Mouse (Mus musculus): ENCODE results near the gene Tulp2. TPM values are rescaled to one million over a fixed set of nuclear protein-coding genes. Genes with fewer than 3 reads are reported as not detected.
"Not testable (repeated sequence)": the region's sequence is repeated elsewhere in the genome, so short reads cannot be mapped to it uniquely, and the experiment has no call there.

The Tulp2 gene
- polyA plus RNA-seq, 1 experiment from 2014 or later, result 3.2 TPM

- not testable (repeated sequence) for H3K9me3 ChIP-seq (ENCODE audit: control insufficient read depth, low read length); H3K4me3 ChIP-seq (ENCODE audit: low read depth, low read length); H3K27ac ChIP-seq (ENCODE audit: low read depth, low read length); ATAC-seq (replicated peaks; ENCODE audit: low FRiP score); H3K4me2 ChIP-seq; H3K9ac ChIP-seq (ENCODE audit: low read depth, low read length); DNase-seq (ENCODE audit: low spot score); H3K27me3 ChIP-seq (replicated peaks; ENCODE audit: control insufficient read depth, insufficient read depth, low read length)
- H3K36me3 ChIP-seq (ENCODE audit: control insufficient read depth, insufficient read depth, low read length), result peaks cover 26% of the 10 kb centered on the region
- peaks cover 40% of the 10 kb centered on the region for H3K4me1 ChIP-seq (replicated peaks; ENCODE audit: control insufficient read depth, insufficient read depth, low read length)
- WGBS, result 76% methylated on average over 4 of the region's 4 CpGs
These were observed 18.8 kb upstream of the Tulp2 start for GRCm38 (mm10) chr7:45462868-45463267.

- no peak for ATAC-seq (replicated peaks; ENCODE audit: low FRiP score)
- H3K4me2 ChIP-seq, result no peak overlapping the region; the same call in 1 of the 2 replicates
- H3K27me3 ChIP-seq (replicated peaks; ENCODE audit: control insufficient read depth, insufficient read depth, low read length), result no peaks in the 10 kb centered on the region
- no peaks in the 10 kb centered on the region for H3K9me3 ChIP-seq (ENCODE audit: control insufficient read depth, low read length)
- DNase-seq (ENCODE audit: low spot score), result no peak
- peaks cover 31% of the 10 kb centered on the region for H3K4me1 ChIP-seq (replicated peaks; ENCODE audit: control insufficient read depth, insufficient read depth, low read length)
- 92% methylated on average over 7 of the region's 7 CpGs for WGBS
- H3K4me3 ChIP-seq (ENCODE audit: low read depth, low read length), result no peak overlapping the region
- no peak overlapping the region for H3K9ac ChIP-seq (ENCODE audit: low read depth, low read length)
- H3K27ac ChIP-seq (ENCODE audit: low read depth, low read length), result no peak overlapping the region
- H3K36me3 ChIP-seq (ENCODE audit: control insufficient read depth, insufficient read depth, low read length), result peaks cover 17% of the 10 kb centered on the region
These were observed 17.5 kb upstream of the Tulp2 start for GRCm38 (mm10) chr7:45463987-45464778.

GRCm38 (mm10) chr7:45465112-45465511, 16.6 kb upstream of the Tulp2 start:
- no peaks in the 10 kb centered on the region for H3K27me3 ChIP-seq (replicated peaks; ENCODE audit: control insufficient read depth, insufficient read depth, low read length)
- no peak for ATAC-seq (replicated peaks; ENCODE audit: low FRiP score)
- no peaks in the 10 kb centered on the region for H3K9me3 ChIP-seq (ENCODE audit: control insufficient read depth, low read length)
- peaks cover 17% of the 10 kb centered on the region for H3K36me3 ChIP-seq (ENCODE audit: control insufficient read depth, insufficient read depth, low read length)
- no peak for DNase-seq (ENCODE audit: low spot score)
- no peak overlapping the region for H3K27ac ChIP-seq (ENCODE audit: low read depth, low read length)
- peak overlapping the region; percentile 82 for H3K4me3 ChIP-seq (ENCODE audit: low read depth, low read length)
- H3K4me1 ChIP-seq (replicated peaks; ENCODE audit: control insufficient read depth, insufficient read depth, low read length), result peaks cover 30% of the 10 kb centered on the region
- peak overlapping the region; percentile 88 for H3K4me2 ChIP-seq
- peak overlapping the region; percentile 22; the same call in 1 of the 2 replicates for H3K9ac ChIP-seq (ENCODE audit: low read depth, low read length)
- 91% methylated on average over 12 of the region's 12 CpGs for WGBS

- ATAC-seq (replicated peaks; ENCODE audit: low FRiP score) (0 out of 2 replicates have a peak, but pooled peaks have one; percentile 19), DNase-seq (ENCODE audit: low spot score) (no peak)
- H3K27ac ChIP-seq (ENCODE audit: low read depth, low read length), result peak overlapping the region; percentile 65
- 76% methylated on average over 9 of the region's 9 CpGs for WGBS
- H3K4me2 ChIP-seq, result peak overlapping the region; percentile 88
- peak overlapping the region; percentile 82 for H3K4me3 ChIP-seq (ENCODE audit: low read depth, low read length)
- H3K9ac ChIP-seq (ENCODE audit: low read depth, low read length), result peak overlapping the region; percentile 79
- no peaks in the 10 kb centered on the region for H3K27me3 ChIP-seq (replicated peaks; ENCODE audit: control insufficient read depth, insufficient read depth, low read length)
- H3K4me1 ChIP-seq (replicated peaks; ENCODE audit: control insufficient read depth, insufficient read depth, low read length), result peaks cover 25% of the 10 kb centered on the region
- H3K9me3 ChIP-seq (ENCODE audit: control insufficient read depth, low read length), result no peaks in the 10 kb centered on the region
- H3K36me3 ChIP-seq (ENCODE audit: control insufficient read depth, insufficient read depth, low read length), result peaks cover 17% of the 10 kb centered on the region
These were observed 16.1 kb upstream of the Tulp2 start for GRCm38 (mm10) chr7:45465549-45465948.

GRCm38 (mm10) chr7:45466283-45467089, 15.2 kb upstream of the Tulp2 start, which contains the start of gene Bax:
TSS of gene Bax (minus strand) at chr7:45466898.
- Histone ChIP-seq H3K27me3 (replicated peaks; ENCODE audit: control insufficient read depth, insufficient read depth, low read length) (no peaks in the 10 kb centered on the region), H3K9ac (ENCODE audit: low read depth, low read length) (peak within 1 kb of the TSS; percentile 79), H3K4me2 (peak within 1 kb of the TSS; percentile 88), H3K4me3 (ENCODE audit: low read depth, low read length) (peak within 1 kb of the TSS; percentile 82), H3K4me1 (replicated peaks; ENCODE audit: control insufficient read depth, insufficient read depth, low read length) (peaks cover 17% of the 10 kb centered on the region), H3K36me3 (ENCODE audit: control insufficient read depth, insufficient read depth, low read length) (peaks cover 17% of the 10 kb centered on the region), H3K27ac (ENCODE audit: low read depth, low read length) (peak within 1 kb of the TSS; percentile 65), H3K9me3 (ENCODE audit: control insufficient read depth, low read length) (no peaks in the 10 kb centered on the region)
- peak; percentile 92 for DNase-seq (ENCODE audit: low spot score)
- ATAC-seq (replicated peaks; ENCODE audit: low FRiP score), result peak; percentile 74
- under 1% methylated on average over 56 of the region's 58 CpGs for WGBS

- peak overlapping the region; percentile 82 for H3K4me3 ChIP-seq (ENCODE audit: low read depth, low read length)
- DNase-seq (ENCODE audit: low spot score) (no peak), ATAC-seq (replicated peaks; ENCODE audit: low FRiP score) (peak; percentile 23; the same call in 1 of the 2 replicates)
- 40% methylated on average over 7 of the region's 7 CpGs for WGBS
- H3K36me3 ChIP-seq (ENCODE audit: control insufficient read depth, insufficient read depth, low read length), result peaks cover 13% of the 10 kb centered on the region
- H3K4me2 ChIP-seq, result peak overlapping the region; percentile 88
- H3K27ac ChIP-seq (ENCODE audit: low read depth, low read length), result no peak overlapping the region
- no peak overlapping the region; the same call in 1 of the 2 replicates for H3K9ac ChIP-seq (ENCODE audit: low read depth, low read length)
- H3K27me3 ChIP-seq (replicated peaks; ENCODE audit: control insufficient read depth, insufficient read depth, low read length), result no peaks in the 10 kb centered on the region
- H3K9me3 ChIP-seq (ENCODE audit: control insufficient read depth, low read length), result no peaks in the 10 kb centered on the region
- peaks cover 12% of the 10 kb centered on the region for H3K4me1 ChIP-seq (replicated peaks; ENCODE audit: control insufficient read depth, insufficient read depth, low read length)
These were observed 14.5 kb upstream of the Tulp2 start for GRCm38 (mm10) chr7:45467090-45467670.

- no peaks in the 10 kb centered on the region for H3K36me3 ChIP-seq (ENCODE audit: control insufficient read depth, insufficient read depth, low read length)
- peaks cover 5% of the 10 kb centered on the region; the same call in 1 of the 2 replicates for H3K4me1 ChIP-seq (replicated peaks; ENCODE audit: control insufficient read depth, insufficient read depth, low read length)
- no peak overlapping the region for H3K27ac ChIP-seq (ENCODE audit: low read depth, low read length)
- no peaks in the 10 kb centered on the region for H3K27me3 ChIP-seq (replicated peaks; ENCODE audit: control insufficient read depth, insufficient read depth, low read length)
- no peaks in the 10 kb centered on the region for H3K9me3 ChIP-seq (ENCODE audit: control insufficient read depth, low read length)
- no peak overlapping the region for H3K4me2 ChIP-seq
- WGBS, result 8% methylated on average over 3 of the region's 3 CpGs
- no peak overlapping the region for H3K4me3 ChIP-seq (ENCODE audit: low read depth, low read length)
- DNase-seq (ENCODE audit: low spot score) (no peak), ATAC-seq (replicated peaks; ENCODE audit: low FRiP score) (no peak)
- no peak overlapping the region for H3K9ac ChIP-seq (ENCODE audit: low read depth, low read length)
These were observed 10.8 kb upstream of the Tulp2 start for GRCm38 (mm10) chr7:45470869-45471268.

- 50% methylated on average over 16 of the region's 16 CpGs for WGBS
These were observed 6.2 kb upstream of the Tulp2 start for GRCm38 (mm10) chr7:45475291-45475969.

More at GRCm38 (mm10) chr7:45475291-45475969, 6.2 kb upstream of the Tulp2 start:
- peaks cover 4% of the 10 kb centered on the region; the same call in 1 of the 2 replicates for H3K4me1 ChIP-seq (replicated peaks; ENCODE audit: control insufficient read depth, insufficient read depth, low read length)
- peak overlapping the region; percentile 45; the same call in 1 of the 2 replicates for H3K27ac ChIP-seq (ENCODE audit: low read depth, low read length)
- no peaks in the 10 kb centered on the region for H3K9me3 ChIP-seq (ENCODE audit: control insufficient read depth, low read length)
- no peaks in the 10 kb centered on the region for H3K36me3 ChIP-seq (ENCODE audit: control insufficient read depth, insufficient read depth, low read length)
- H3K27me3 ChIP-seq (replicated peaks; ENCODE audit: control insufficient read depth, insufficient read depth, low read length), result no peaks in the 10 kb centered on the region
- peak overlapping the region; percentile 64 for H3K9ac ChIP-seq (ENCODE audit: low read depth, low read length)
- H3K4me3 ChIP-seq (ENCODE audit: low read depth, low read length), result peak overlapping the region; percentile 40
- H3K4me2 ChIP-seq, result peak overlapping the region; percentile 61
- ATAC-seq (replicated peaks; ENCODE audit: low FRiP score), result peak; percentile 71
- DNase-seq (ENCODE audit: low spot score), result no peak
